Mouse (Mus musculus) megakaryocyte-erythroid progenitor cell, adult 5 weeks (primary cell): ENCODE results near the gene Xirp2. TPM values are rescaled to one million over a fixed set of nuclear protein-coding genes. Genes with fewer than 3 reads are reported as not detected.

Source experiments
- polyA plus RNA-seq: library from polyadenylated mRNA; stranded (reverse); fragments of >175 nt; gene quantifications from 2 replicates; pipeline ENCODE4 v1.2.3, GENCODE M21; 2012

Gene Xirp2
- polyA plus RNA-seq = not detected in 2 replicates

DNA sequence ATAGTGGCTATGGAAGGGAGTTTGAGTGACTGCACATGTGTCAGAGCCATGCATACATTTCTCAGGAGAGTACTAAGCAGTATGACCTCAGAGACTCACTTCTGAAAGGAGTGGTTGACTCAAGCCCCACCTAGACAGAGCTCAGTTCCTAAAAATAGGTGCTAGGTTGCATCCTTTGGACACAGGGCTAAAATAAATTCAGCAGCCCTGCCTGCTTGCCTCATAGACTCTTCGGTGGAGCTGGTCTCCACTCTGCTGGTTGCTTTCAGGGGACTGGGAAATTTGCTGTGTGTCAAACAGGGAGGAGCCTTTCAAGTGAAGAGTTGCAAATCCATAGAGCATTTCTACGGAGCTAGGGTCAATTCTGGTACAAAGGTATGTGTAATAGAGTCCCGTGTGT is at the start of gene Xirp2:
Gene Xirp2, plus strand, starts transcription at position 223 of the 400 bp plus-strand sequence.

DNA sequence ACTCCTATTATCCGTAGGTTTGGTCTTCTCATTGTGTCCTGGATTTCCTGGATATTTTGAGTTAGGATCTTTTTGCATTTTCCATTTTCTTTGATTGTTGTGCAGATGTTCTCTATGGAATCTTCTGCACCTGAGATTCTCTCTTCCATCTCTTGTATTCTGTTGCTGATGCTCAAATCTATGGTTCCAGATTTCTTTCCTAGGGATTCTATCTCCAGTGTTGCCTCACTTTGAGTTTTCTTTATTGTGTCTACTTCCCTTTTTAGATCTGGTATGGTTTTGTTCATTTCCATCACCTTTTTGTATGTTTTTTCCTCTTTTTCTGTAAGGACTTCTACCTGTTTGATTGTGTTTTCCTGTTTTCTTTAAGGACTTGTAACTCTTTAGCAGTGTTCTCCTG is 32.4 kb upstream of the Xirp2 start, which contains the start of gene Gm21830:
Gene Gm21830, plus strand, starts transcription at position 301 of the 400 bp plus-strand sequence.

DNA sequence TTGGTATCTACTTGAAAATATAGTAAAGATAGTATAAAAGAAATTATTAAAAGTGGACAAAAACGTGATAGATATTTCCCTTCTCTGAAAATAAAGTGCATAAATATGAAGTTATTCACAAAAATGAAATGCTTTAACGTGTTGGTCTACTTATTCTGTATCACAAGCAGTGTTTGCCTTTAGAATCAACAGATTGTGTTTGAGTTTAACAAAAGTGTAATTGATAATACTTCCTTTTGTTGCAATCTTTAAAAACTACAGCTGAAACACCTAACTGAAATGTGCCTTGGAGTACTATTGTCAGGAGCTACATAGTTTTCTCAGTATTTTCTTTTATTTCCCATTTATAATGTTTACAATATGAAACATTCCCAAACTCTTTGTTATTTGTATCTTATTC is 12.7 kb upstream of the Xirp2 start, which contains the start of gene Gm26727:
Gene Gm26727, minus strand, starts transcription at position 101 of the 400 bp plus-strand sequence.

DNA sequence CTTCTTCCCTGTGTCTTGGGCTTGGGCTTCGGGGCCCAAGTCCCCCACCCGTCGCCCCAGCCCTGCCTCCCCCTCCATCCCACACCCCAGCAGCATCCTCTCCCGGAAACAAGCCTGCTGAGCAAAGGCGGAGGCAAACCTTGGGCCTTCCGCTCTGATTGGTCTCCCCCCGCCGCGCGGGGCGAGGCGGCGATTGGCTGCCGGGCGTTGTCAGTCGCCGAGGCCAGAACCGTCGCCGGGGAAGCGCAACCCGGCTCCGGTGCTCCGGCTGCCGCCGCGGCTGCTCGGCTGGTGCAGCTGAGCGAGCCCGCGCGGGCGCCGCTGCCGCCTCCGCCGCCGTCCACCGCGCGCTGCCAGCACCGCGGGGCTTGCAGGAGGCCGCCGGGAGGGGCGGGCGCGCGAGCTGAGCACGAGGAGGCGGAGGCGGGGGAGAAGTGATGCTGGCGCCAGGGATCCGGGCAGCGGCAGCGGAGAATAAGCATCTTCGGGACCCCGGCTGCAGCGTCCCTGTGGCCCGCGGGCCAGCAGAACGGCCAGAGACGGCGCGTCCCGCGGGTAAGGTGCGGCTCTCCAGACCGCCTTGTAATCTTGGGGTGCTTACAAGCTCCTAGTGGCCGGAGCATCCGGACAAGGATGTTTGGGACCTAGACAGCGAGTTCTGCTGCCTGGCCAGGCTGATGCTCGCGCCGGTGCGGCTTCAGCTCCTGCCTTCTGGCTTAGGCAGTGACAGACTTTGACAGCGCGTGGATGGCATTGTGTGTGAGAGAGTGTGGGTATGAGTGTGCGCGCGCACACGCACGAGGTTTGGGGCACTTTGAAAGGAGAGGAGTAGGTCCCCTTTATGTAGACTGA is 119.9 kb downstream of the Xirp2 start, which contains the start of gene B3galt1:
Gene B3galt1, plus strand, starts transcription at position 392 of the 852 bp plus-strand sequence.

Other genes with a start within 250 kb of the Xirp2 start
- gene Gm21830, start 32.3 kb upstream of the Xirp2 start, polyA plus RNA-seq = not detected in 2 replicates
- not detected in 2 replicates for gene Gm26727, start 12.8 kb upstream of the Xirp2 start, polyA plus RNA-seq
- not detected in 2 replicates for gene B3galt1, start 119.9 kb downstream of the Xirp2 start, polyA plus RNA-seq